In the genomic region with DNA sequence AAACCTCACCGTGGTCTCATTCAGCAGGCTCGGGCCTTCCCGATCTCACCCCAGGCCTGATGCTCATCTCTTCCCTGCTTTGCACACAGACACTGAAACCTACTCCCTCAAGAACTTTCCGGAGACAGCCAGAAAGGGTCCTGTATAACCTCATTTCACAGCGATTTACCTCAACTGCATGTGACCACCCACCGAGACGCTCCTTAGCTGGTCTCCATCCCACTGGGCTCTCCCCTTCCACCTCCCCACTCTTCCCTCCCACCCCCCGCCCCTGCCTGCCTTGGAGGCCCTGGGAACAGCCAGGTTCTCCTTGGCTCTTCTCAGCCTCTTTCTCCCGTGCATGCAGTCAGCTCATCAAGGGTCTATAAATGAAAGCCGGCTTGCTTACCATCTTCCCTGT, we compare ENCODE assay signal across 16 mouse cellular contexts. TPM values are rescaled to one million over a fixed set of nuclear protein-coding genes. Genes with fewer than 3 reads are reported as not detected.
DNase-seq lines count a peak whose midpoint lies in the region; ATAC-seq lines count a peak whose summit lies in the region.
"Had no signal": no experiment of that assay in that cellular context is flagged by ENCODE, and none has a peak within 500 bp of the region (broad histone marks: within the 10 kb centered on the region; RNA-seq: fewer than 3 reads in every experiment).

No protein-coding gene starts in this region.

- H3K36me3 ChIP-seq in hindbrain, embryonic 10.5 days = no peaks in the 10 kb centered on the region
- H3K36me3 ChIP-seq in hindbrain, embryonic 13.5 days = no peaks in the 10 kb centered on the region
- H3K36me3 ChIP-seq in embryonic facial prominence, embryonic 10.5 days (replicated peaks) = no peaks in the 10 kb centered on the region
- H3K36me3 ChIP-seq in embryonic facial prominence, embryonic 14.5 days (ENCODE audit: control insufficient read depth, insufficient read depth, low read length) = no peaks in the 10 kb centered on the region
- H3K36me3 ChIP-seq in limb, embryonic 10.5 days = no peaks in the 10 kb centered on the region
- H3K36me3 ChIP-seq: heart, embryonic 13.5 days; limb, embryonic 15.5 days; neural tube, embryonic 12.5 days had no signal

- H3K9me3 ChIP-seq in hindbrain, embryonic 10.5 days = no peaks in the 10 kb centered on the region
- H3K9me3 ChIP-seq in hindbrain, embryonic 13.5 days = no peaks in the 10 kb centered on the region
- no peaks in the 10 kb centered on the region for H3K9me3 ChIP-seq in embryonic facial prominence, embryonic 10.5 days
- no peaks in the 10 kb centered on the region for H3K9me3 ChIP-seq in embryonic facial prominence, embryonic 14.5 days (ENCODE audit: control insufficient read depth, low read length)
- no peaks in the 10 kb centered on the region for H3K9me3 ChIP-seq in limb, embryonic 10.5 days (replicated peaks)
- H3K9me3 ChIP-seq: limb, embryonic 15.5 days; neural tube, embryonic 12.5 days had no signal

- peak overlapping the region; percentile 54 for H3K27ac ChIP-seq in hindbrain, embryonic 10.5 days
- H3K27ac ChIP-seq in hindbrain, embryonic 13.5 days = no peak overlapping the region
- 0 out of 2 replicates have a peak overlapping the region, but pooled peaks have one; percentile 40 for H3K27ac ChIP-seq in embryonic facial prominence, embryonic 10.5 days (replicated peaks)
- no peak overlapping the region for H3K27ac ChIP-seq in embryonic facial prominence, embryonic 14.5 days (replicated peaks; ENCODE audit: low read depth, low read length)
- peak overlapping the region; percentile 53; the same call in 1 of the 2 replicates for H3K27ac ChIP-seq in limb, embryonic 10.5 days
- H3K27ac ChIP-seq: heart, embryonic 13.5 days; limb, embryonic 15.5 days; neural tube, embryonic 12.5 days had no signal

- WGBS in hindbrain, embryonic 10.5 days = 43% methylated on average over 10 of the region's 10 CpGs
- 51% methylated on average over 10 of the region's 10 CpGs for WGBS in hindbrain, embryonic 13.5 days
- WGBS in embryonic facial prominence, embryonic 10.5 days = 46% methylated on average over 10 of the region's 10 CpGs
- 25% methylated on average over 10 of the region's 10 CpGs for WGBS in embryonic facial prominence, embryonic 14.5 days
- whole genome bisulfite sequencing in limb, embryonic 10.5 days = 51% methylated on average over 10 of the region's 10 CpGs

- no peak for DNase-seq in hindbrain, embryonic 10.5 days (ENCODE audit: low spot score)
- no peak for DNase-seq in embryonic facial prominence, embryonic 10.5 days (ENCODE audit: low spot score)
- DNase-seq in embryonic facial prominence, embryonic 14.5 days (ENCODE audit: low spot score) = peak; percentile 32
- DNase-seq in limb, embryonic 10.5 days (ENCODE audit: low spot score) = no peak
- no peak for DNase-seq in embryo, embryonic 11 days
- DNase-seq in right cerebral cortex, postnatal 25 days = no peak
- DNase-seq: adrenal gland, postnatal 14 days; cerebellum, adult 8-10 months; gastrocnemius, postnatal 25 days; kidney, postnatal 10 days had no signal

- no peak overlapping the region for H3K9ac ChIP-seq in hindbrain, embryonic 13.5 days
- H3K9ac ChIP-seq in embryonic facial prominence, embryonic 14.5 days (ENCODE audit: low read depth, low read length) = no peak overlapping the region; the same call in 1 of the 2 replicates
- H3K9ac ChIP-seq: heart, embryonic 13.5 days; limb, embryonic 15.5 days; neural tube, embryonic 12.5 days had no signal

- peaks cover 24% of the 10 kb centered on the region for H3K4me1 ChIP-seq in hindbrain, embryonic 10.5 days (replicated peaks)
- H3K4me1 ChIP-seq in hindbrain, embryonic 13.5 days (replicated peaks) = peaks cover 24% of the 10 kb centered on the region
- H3K4me1 ChIP-seq in embryonic facial prominence, embryonic 10.5 days = peaks cover 31% of the 10 kb centered on the region
- H3K4me1 ChIP-seq in embryonic facial prominence, embryonic 14.5 days (ENCODE audit: control insufficient read depth, insufficient read depth, low read length) = no peaks in the 10 kb centered on the region
- H3K4me1 ChIP-seq in limb, embryonic 10.5 days = peaks cover 28% of the 10 kb centered on the region

- no peak overlapping the region for H3K4me2 ChIP-seq in hindbrain, embryonic 13.5 days
- H3K4me2 ChIP-seq in embryonic facial prominence, embryonic 14.5 days (ENCODE audit: low read depth, low read length) = no peak overlapping the region
- H3K4me2 ChIP-seq: heart, embryonic 13.5 days; limb, embryonic 15.5 days; neural tube, embryonic 12.5 days had no signal

- no peak overlapping the region for H3K4me3 ChIP-seq in hindbrain, embryonic 10.5 days
- no peak overlapping the region for H3K4me3 ChIP-seq in hindbrain, embryonic 13.5 days
- no peak overlapping the region for H3K4me3 ChIP-seq in embryonic facial prominence, embryonic 10.5 days
- H3K4me3 ChIP-seq in embryonic facial prominence, embryonic 14.5 days (ENCODE audit: low read depth, low read length) = no peak overlapping the region
- H3K4me3 ChIP-seq in limb, embryonic 10.5 days = no peak overlapping the region
- H3K4me3 ChIP-seq: heart, embryonic 13.5 days; limb, embryonic 15.5 days; neural tube, embryonic 12.5 days had no signal

- ATAC-seq in hindbrain, embryonic 13.5 days (ENCODE audit: low FRiP score) = no peak
- peak; percentile 14; the same call in 1 of the 2 replicates for ATAC-seq in embryonic facial prominence, embryonic 14.5 days (ENCODE audit: low read depth)
- ATAC-seq: activated CD4-positive, CD25-positive, alpha-beta regulatory T cell, adult 4 months; Patski had no signal

- H3K27me3 ChIP-seq in hindbrain, embryonic 10.5 days (ENCODE audit: insufficient read depth, poor library complexity, severe bottlenecking) = peaks cover 12% of the 10 kb centered on the region
- peaks cover 8% of the 10 kb centered on the region; the same call in 1 of the 2 replicates for H3K27me3 ChIP-seq in hindbrain, embryonic 13.5 days
- H3K27me3 ChIP-seq in embryonic facial prominence, embryonic 10.5 days (replicated peaks; ENCODE audit: low read depth, poor library complexity, severe bottlenecking) = no peaks in the 10 kb centered on the region; the same call in 1 of the 2 replicates
- H3K27me3 ChIP-seq in embryonic facial prominence, embryonic 14.5 days (replicated peaks; ENCODE audit: control insufficient read depth, insufficient read depth, low read length) = no peaks in the 10 kb centered on the region
- H3K27me3 ChIP-seq in limb, embryonic 10.5 days (ENCODE audit: low read depth, poor library complexity, severe bottlenecking) = no peaks in the 10 kb centered on the region
- H3K27me3 ChIP-seq: limb, embryonic 15.5 days; neural tube, embryonic 12.5 days; Patski had no signal

RNA-seq across cellular contexts. Expression of a gene that starts 33.8 kb away (rescaled TPM):
- polyA plus RNA-seq in hindbrain, embryonic 10.5 days (2016; fragmentation: Nextera tagmentation; extraction: Ambion mirVana) = 42.9 and 48.0 TPM in 2 replicates
- polyA plus RNA-seq in hindbrain, embryonic 13.5 days (2015; fragmentation: Nextera tagmentation; extraction: Ambion mirVana) = 47.1 and 48.6 TPM in 2 replicates
- polyA plus RNA-seq in embryonic facial prominence, embryonic 10.5 days (2016; fragmentation: Nextera tagmentation; extraction: Ambion mirVana) = 41.7 and 42.8 TPM in 2 replicates
- polyA plus RNA-seq in embryonic facial prominence, embryonic 14.5 days (2014; fragmentation: Nextera tagmentation; extraction: Ambion mirVana) = 19.1 and 19.7 TPM in 2 replicates
- polyA plus RNA-seq in limb, embryonic 10.5 days (2016; fragmentation: Nextera tagmentation; extraction: Ambion mirVana) = 35.8 and 38.8 TPM in 2 replicates

RNA-seq across cellular contexts. Expression of a gene that starts 57.9 kb away (rescaled TPM):
- polyA plus RNA-seq in hindbrain, embryonic 10.5 days (2016; fragmentation: Nextera tagmentation; extraction: Ambion mirVana) = 7.0 and 8.1 TPM in 2 replicates
- polyA plus RNA-seq in hindbrain, embryonic 13.5 days (2015; fragmentation: Nextera tagmentation; extraction: Ambion mirVana) = 1.9 and 2.4 TPM in 2 replicates
- polyA plus RNA-seq in embryonic facial prominence, embryonic 10.5 days (2016; fragmentation: Nextera tagmentation; extraction: Ambion mirVana) = 4.3 and 4.5 TPM in 2 replicates
- 2.5 and 3.2 TPM in 2 replicates for polyA plus RNA-seq in embryonic facial prominence, embryonic 14.5 days (2014; fragmentation: Nextera tagmentation; extraction: Ambion mirVana)
- 0.16 and 0.20 TPM in 2 replicates for polyA plus RNA-seq in limb, embryonic 10.5 days (2016; fragmentation: Nextera tagmentation; extraction: Ambion mirVana)

Comparison
In these comparisons a context has a peak if more than half of its experiments do, and no peak if none do; other contexts are left out.
1. H3K27ac ChIP-seq: peak in hindbrain, embryonic 10.5 days (single experiment), embryonic facial prominence, embryonic 10.5 days (single experiment) and limb, embryonic 10.5 days (single experiment); none in hindbrain, embryonic 13.5 days (single experiment) and embryonic facial prominence, embryonic 14.5 days (single experiment).